Comparison of ENCODE assay signal across 19 mouse cellular contexts in the genomic region with DNA sequence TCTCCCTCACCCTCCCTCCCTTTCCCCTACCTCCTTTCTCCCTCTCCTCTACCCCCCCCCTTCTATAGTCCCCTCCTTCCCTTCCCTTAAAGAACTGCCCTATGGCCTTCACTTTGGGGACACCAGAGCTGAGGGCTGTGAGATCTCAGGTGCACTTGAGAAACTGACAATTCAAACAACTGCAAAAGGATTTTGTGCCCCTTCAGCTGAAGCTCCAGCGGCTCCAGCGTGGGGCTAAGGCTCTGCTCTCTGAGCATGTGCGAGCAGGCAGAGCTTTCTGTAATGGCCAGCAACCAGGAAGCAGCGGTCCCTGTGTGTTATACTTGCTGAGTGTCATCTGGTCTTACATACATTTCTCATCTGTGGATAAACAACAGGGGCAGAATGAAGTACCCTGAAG. TPM values are rescaled to one million over a fixed set of nuclear protein-coding genes. Genes with fewer than 3 reads are reported as not detected.
DNase-seq lines count a peak whose midpoint lies in the region; ATAC-seq and TF ChIP-seq lines count a peak whose summit lies in the region.
"Had no signal": no experiment of that assay in that cellular context is flagged by ENCODE, and none has a peak within 500 bp of the region (broad histone marks: within the 10 kb centered on the region; RNA-seq: fewer than 3 reads in every experiment).

No protein-coding gene starts in this region.

- H3K79me2 ChIP-seq in CH12.LX (replicated peaks; ENCODE audit: control insufficient read depth, extremely low read depth, insufficient read depth, poor library complexity, severe bottlenecking) = no peaks in the 10 kb centered on the region

- no peaks in the 10 kb centered on the region for H3K36me3 ChIP-seq in lung, embryonic 15.5 days
- H3K36me3 ChIP-seq in CH12.LX (replicated peaks in 1 of 2; ENCODE audit: control insufficient read depth in 1 of 2, insufficient read depth in 1 of 2, low read length in 1 of 2) = no peaks in the 10 kb centered on the region
- H3K36me3 ChIP-seq: neural tube, embryonic 12.5 days had no signal

- in situ Hi-C loops in CH12.LX (cut with MboI; ENCODE audit: low pct_ligation_motif_present, low pct_unique_long_range_greater_than_20kb, low sequenced_read_pairs) = no loop called here

- H3K9me3 ChIP-seq in lung, embryonic 15.5 days = no peaks in the 10 kb centered on the region
- no peaks in the 10 kb centered on the region for H3K9me3 ChIP-seq in CH12.LX (replicated peaks; ENCODE audit: low read length)
- H3K9me3 ChIP-seq: neural tube, embryonic 12.5 days had no signal

- intact Hi-C loops in heart, postnatal 14 days (cut with DNase I) = no loop called here
- intact Hi-C loops in left cerebral cortex, adult 2 months (cut with DNase I) = no loop called here

- no peak for TF ChIP-seq CTCF in CH12.LX (conservative IDR thresholded peaks at IDR 0.05 in 1 of 2, IDR thresholded peaks at IDR 0.05 in 1 of 2; ENCODE audit: low read depth in 2 of 2, low read length in 2 of 2)
- TF ChIP-seq CTCF in left cerebral cortex, adult 2 months (IDR thresholded peaks at IDR 0.05) = no peak

- no peak for TF ChIP-seq RAD21 in CH12.LX (IDR thresholded peaks at IDR 0.05; ENCODE audit: low read depth, low read length)

- peaks cover 5% of the 10 kb centered on the region; the same call in 1 of the 2 replicates for H3K4me1 ChIP-seq in lung, embryonic 15.5 days
- peaks cover 4 to 19% of the 10 kb centered on the region in 2 experiments for H3K4me1 ChIP-seq in CH12.LX (ENCODE audit: control insufficient read depth in 1 of 2, insufficient read depth in 2 of 2)

- H3K27ac ChIP-seq in lung, embryonic 15.5 days = no peak overlapping the region
- no peak overlapping the region for H3K27ac ChIP-seq in CH12.LX (ENCODE audit: insufficient read depth, low read depth)
- no peak overlapping the region for H3K27ac ChIP-seq in left cerebral cortex, adult 2 months
- H3K27ac ChIP-seq: hindbrain, embryonic 14.5 days; macrophage; neural tube, embryonic 12.5 days had no signal

- 11% methylated on average over 4 of the region's 4 CpGs for WGBS in lung, embryonic 15.5 days

- H3K4me3 ChIP-seq in lung, embryonic 15.5 days = no peak overlapping the region
- H3K4me3 ChIP-seq in CH12.LX (replicated peaks in 1 of 3; ENCODE audit: low read depth in 2 of 3, low read length in 2 of 3, poor library complexity in 1 of 3) = no peak overlapping the region
- no peak overlapping the region for H3K4me3 ChIP-seq in left cerebral cortex, adult 2 months
- H3K4me3 ChIP-seq: neural tube, embryonic 12.5 days had no signal

- no peak for ATAC-seq in lung, embryonic 15.5 days (ENCODE audit: borderline replicate concordance, extremely low read depth, low FRiP score, low TSS enrichment)
- ATAC-seq: midbrain, embryonic 16.5 days had no signal

- DNase-seq in heart, adult 11 months = peak; percentile 24
- no peak for DNase-seq in heart, postnatal 14 days
- no peak for DNase-seq in lung, postnatal 10 days
- DNase-seq in CH12.LX (ENCODE audit: extremely low read depth) = no peak
- peak; percentile 37 for DNase-seq in embryo, embryonic 11 days
- no peak for DNase-seq in layer of hippocampus, postnatal 10 days (ENCODE audit: low spot score in 2 of 2)
- no peak for DNase-seq in left cerebral cortex, adult 2 months (ENCODE audit: extremely low spot score in 1 of 2, low spot score in 2 of 2)
- DNase-seq: adrenal gland, postnatal 14 days; cerebellum, adult 8-10 months; heart, adult 18-20 months; heart, postnatal 10 days; kidney, adult 11 months; right cerebral cortex, postnatal 25 days had no signal

- dilution Hi-C loops in CH12.LX (cut with MboI; ENCODE audit: extremely low pct_ligation_motif_present, extremely low pct_unique_long_range_greater_than_20kb, low sequenced_read_pairs) = loop anchor here (25.0 kb wide), 1 partner anchor 168 kb away; a partner anchor contains a TSS

- H3K27me3 ChIP-seq in lung, embryonic 15.5 days = no peaks in the 10 kb centered on the region
- H3K27me3 ChIP-seq in CH12.LX (replicated peaks) = peaks cover 22% of the 10 kb centered on the region
- H3K27me3 ChIP-seq: neural tube, embryonic 12.5 days had no signal

- no peak for TF ChIP-seq POLR2A in CH12.LX (IDR thresholded peaks at IDR 0.05; ENCODE audit: low read depth, low read length)

- no peak for TF ChIP-seq EP300 in CH12.LX (IDR thresholded peaks at IDR 0.05; ENCODE audit: low read length)

- H3K4me2 ChIP-seq in lung, embryonic 15.5 days = peak overlapping the region; percentile 3; the same call in 1 of the 2 replicates
- H3K4me2 ChIP-seq in CH12.LX (ENCODE audit: insufficient read depth, low read depth, poor library complexity, severe bottlenecking) = no peak overlapping the region
- H3K4me2 ChIP-seq: hindbrain, embryonic 14.5 days; liver, embryonic 11.5 days; neural tube, embryonic 12.5 days had no signal

- H3K9ac ChIP-seq in lung, embryonic 15.5 days = no peak overlapping the region
- no peak overlapping the region for H3K9ac ChIP-seq in CH12.LX (ENCODE audit: insufficient read depth, low read depth)
- H3K9ac ChIP-seq: hindbrain, embryonic 14.5 days; neural tube, embryonic 12.5 days had no signal

TF ChIP-seq in CH12.LX, 34 proteins besides CTCF, POLR2A, EP300 and RAD21:
- TF ChIP-seq NRF1 (IDR thresholded peaks at IDR 0.05; ENCODE audit: low read depth, low read length) = peak; percentile 64
- no peak for TF ChIP-seq SMC3 (IDR thresholded peaks at IDR 0.05; ENCODE audit: low read depth, low read length)
- no peak for TF ChIP-seq MXI1 (IDR thresholded peaks at IDR 0.05; ENCODE audit: low read depth, low read length)

RNA-seq across cellular contexts. Expression of a gene that starts 8.3 kb away (rescaled TPM):
- total RNA-seq in heart, postnatal 14 days (2021) = 10 to 100 TPM; 12.4 to 12.7 TPM
- 41.4 and 45.7 TPM in 2 replicates for polyA plus RNA-seq in lung, embryonic 15.5 days (2015; fragmentation: Nextera tagmentation; extraction: Ambion mirVana)
- total RNA-seq in CH12.LX (2012; rRNA removed) = 16.9 and 25.7 TPM in 2 replicates
- total RNA-seq in CH12.LX (2014; rRNA removed) = 21.2 and 25.5 TPM in 2 replicates
- polyA plus RNA-seq in CH12.LX (2012; ENCODE audit: insufficient read length, low read depth) = 17.9 and 18.5 TPM in 2 replicates
- total RNA-seq in layer of hippocampus, postnatal 10 days (2021) = 10 to 100 TPM; 20.1 to 22.2 TPM
- 10 to 100 TPM; 26.6 to 31.7 TPM for total RNA-seq in left cerebral cortex, adult 2 months (2021)

RNA-seq across cellular contexts. Expression of a gene that starts 45.3 kb away (rescaled TPM):
- total RNA-seq in heart, postnatal 14 days (2021) = 1 to 10 TPM; 1.3 to 1.9 TPM
- 0.52 and 0.81 TPM in 2 replicates for polyA plus RNA-seq in lung, embryonic 15.5 days (2015; fragmentation: Nextera tagmentation; extraction: Ambion mirVana)
- total RNA-seq in CH12.LX (2012; rRNA removed) = 0.63 and 0.68 TPM in 2 replicates
- total RNA-seq in CH12.LX (2014; rRNA removed) = 0.52 and 0.61 TPM in 2 replicates
- polyA plus RNA-seq in CH12.LX (2012; ENCODE audit: insufficient read length, low read depth) = 1.3 and 1.7 TPM in 2 replicates
- under 1 TPM in 1 of 2 experiments, not detected in 1; 0.07 TPM for total RNA-seq in layer of hippocampus, postnatal 10 days (2021)
- total RNA-seq in left cerebral cortex, adult 2 months (2021) = under 1 TPM; 0.32 to 0.79 TPM

RNA-seq across cellular contexts. Expression of a gene that starts 48.8 kb away (rescaled TPM):
- total RNA-seq in heart, postnatal 14 days (2021) = 1 to 10 TPM in 1 of 2 experiments, under 1 TPM in 1; 0.41 to 1.0 TPM
- 19.1 and 20.1 TPM in 2 replicates for polyA plus RNA-seq in lung, embryonic 15.5 days (2015; fragmentation: Nextera tagmentation; extraction: Ambion mirVana)
- total RNA-seq in CH12.LX (2012; rRNA removed) = 0.08 and 0.13 TPM in 2 replicates
- not detected in 2 replicates for total RNA-seq in CH12.LX (2014; rRNA removed)
- polyA plus RNA-seq in CH12.LX (2012; ENCODE audit: insufficient read length, low read depth) = 0.06 and 0.15 TPM in 2 replicates
- total RNA-seq in layer of hippocampus, postnatal 10 days (2021) = 1 to 10 TPM; 1.0 to 2.6 TPM
- total RNA-seq in left cerebral cortex, adult 2 months (2021) = under 1 TPM; 0.61 to 0.63 TPM
- total RNA-seq: adrenal gland, postnatal 14 days had no signal
- polyA plus RNA-seq: macrophage had no signal

Comparison
In these comparisons a context has a peak if more than half of its experiments do, and no peak if none do; other contexts are left out.
1. DNase-seq: peak in heart, adult 11 months (single experiment) and embryo, embryonic 11 days (single experiment); none in heart, postnatal 14 days (0 of 2), lung, postnatal 10 days (single experiment), CH12.LX (single experiment), layer of hippocampus, postnatal 10 days (0 of 2) and left cerebral cortex, adult 2 months (0 of 2).